Mouse (Mus musculus): ENCODE measurements at regions not wholly inside any gene's neighbourhood (a gene's known extent, or its start where the extent isn't known, plus 50 kb on each side); places are given as distances from the start of the nearest gene placed in this dataset.

GRCm38 (mm10) chr5:138911769-138912710 is 85.1 kb downstream of the Pdgfa start:
- Histone ChIP-seq H3K36me3 (no peaks in the 10 kb centered on the region), H3K9ac (replicated peaks) (no peak overlapping the region), H3K9me3 (no peaks in the 10 kb centered on the region), H3K27me3 (no peaks in the 10 kb centered on the region), H3K4me2 (replicated peaks) (no peak overlapping the region), H3K27ac (replicated peaks) (peak overlapping the region; percentile 59), H3K4me3 (no peak overlapping the region), H3K4me1 (peaks cover 19% of the 10 kb centered on the region)
- peak; percentile 84 for ATAC-seq (replicated peaks)
- WGBS: 28% methylated on average over 7 of the region's 7 CpGs

GRCm38 (mm10) chr5:138912711-138913105 is 84.5 kb downstream of the Pdgfa start:
- Histone ChIP-seq H3K4me3 (no peak overlapping the region), H3K4me1 (peaks cover 19% of the 10 kb centered on the region), H3K9me3 (no peaks in the 10 kb centered on the region), H3K9ac (replicated peaks) (no peak overlapping the region), H3K27ac (replicated peaks) (peak overlapping the region; percentile 59), H3K36me3 (no peaks in the 10 kb centered on the region), H3K4me2 (replicated peaks) (no peak overlapping the region), H3K27me3 (no peaks in the 10 kb centered on the region)
- 27% methylated on average over 7 of the region's 7 CpGs for WGBS
- ATAC-seq (replicated peaks): no peak

- H3K27ac ChIP-seq (replicated peaks): no peak overlapping the region
- peaks cover 19% of the 10 kb centered on the region for H3K4me1 ChIP-seq
- no peaks in the 10 kb centered on the region for H3K36me3 ChIP-seq
- no peak for ATAC-seq (replicated peaks)
- WGBS: 16% methylated on average over 5 of the region's 5 CpGs
- no peak overlapping the region for H3K4me3 ChIP-seq
- no peaks in the 10 kb centered on the region for H3K27me3 ChIP-seq
- no peak overlapping the region for H3K9ac ChIP-seq (replicated peaks)
- H3K9me3 ChIP-seq: no peaks in the 10 kb centered on the region
- H3K4me2 ChIP-seq (replicated peaks): no peak overlapping the region
Observed at GRCm38 (mm10) chr5:138915068-138915467, 82.1 kb downstream of the Pdgfa start.

GRCm38 (mm10) chr5:138915496-138915895 is 81.7 kb downstream of the Pdgfa start:
- WGBS: 65% methylated on average over 4 of the region's 4 CpGs
- Histone ChIP-seq H3K27ac (replicated peaks) (no peak overlapping the region), H3K4me1 (peaks cover 21% of the 10 kb centered on the region), H3K36me3 (no peaks in the 10 kb centered on the region), H3K9ac (replicated peaks) (no peak overlapping the region), H3K4me2 (replicated peaks) (no peak overlapping the region), H3K27me3 (no peaks in the 10 kb centered on the region), H3K9me3 (no peaks in the 10 kb centered on the region), H3K4me3 (no peak overlapping the region)
- ATAC-seq (replicated peaks): no peak

- no peaks in the 10 kb centered on the region for H3K36me3 ChIP-seq
- H3K27me3 ChIP-seq: no peaks in the 10 kb centered on the region
- no peak overlapping the region for H3K27ac ChIP-seq (replicated peaks)
- H3K9me3 ChIP-seq: no peaks in the 10 kb centered on the region
- no peak overlapping the region for H3K4me3 ChIP-seq
- ATAC-seq (replicated peaks): peak; percentile 74
- no peak overlapping the region for H3K4me2 ChIP-seq (replicated peaks)
- H3K9ac ChIP-seq (replicated peaks): no peak overlapping the region
- H3K4me1 ChIP-seq: peaks cover 5% of the 10 kb centered on the region; the same call in 1 of the 2 replicates
- WGBS: 52% methylated on average over 7 of the region's 7 CpGs
Observed at GRCm38 (mm10) chr5:138920156-138920845, 76.9 kb downstream of the Pdgfa start.

GRCm38 (mm10) chr5:138922116-138922515 is 75.1 kb downstream of the Pdgfa start:
- Histone ChIP-seq H3K36me3 (no peaks in the 10 kb centered on the region), H3K27me3 (no peaks in the 10 kb centered on the region), H3K4me3 (no peak overlapping the region), H3K9ac (replicated peaks) (no peak overlapping the region), H3K4me1 (peaks cover 5% of the 10 kb centered on the region; the same call in 1 of the 2 replicates), H3K9me3 (no peaks in the 10 kb centered on the region), H3K4me2 (replicated peaks) (no peak overlapping the region), H3K27ac (replicated peaks) (no peak overlapping the region)
- 52% methylated on average over 3 of the region's 3 CpGs for WGBS
- ATAC-seq (replicated peaks): no peak
